Mouse (Mus musculus): ENCODE data around the gene Bcl7c.

GRCm38 (mm10) chr7:127636963-127637362 is 71.8 kb downstream of the Bcl7c start:
- no peak for TF ChIP-seq CTCF (IDR thresholded peaks at IDR 0.05; ENCODE audit: low read depth, low read length)
- TF ChIP-seq GATA1 (IDR thresholded peaks at IDR 0.05; ENCODE audit: borderline replicate concordance, low read length): no peak
